Mouse (Mus musculus): Measurements from ENCODE around the gene 3830417A13Rik.

The 3830417A13Rik gene

DNA sequence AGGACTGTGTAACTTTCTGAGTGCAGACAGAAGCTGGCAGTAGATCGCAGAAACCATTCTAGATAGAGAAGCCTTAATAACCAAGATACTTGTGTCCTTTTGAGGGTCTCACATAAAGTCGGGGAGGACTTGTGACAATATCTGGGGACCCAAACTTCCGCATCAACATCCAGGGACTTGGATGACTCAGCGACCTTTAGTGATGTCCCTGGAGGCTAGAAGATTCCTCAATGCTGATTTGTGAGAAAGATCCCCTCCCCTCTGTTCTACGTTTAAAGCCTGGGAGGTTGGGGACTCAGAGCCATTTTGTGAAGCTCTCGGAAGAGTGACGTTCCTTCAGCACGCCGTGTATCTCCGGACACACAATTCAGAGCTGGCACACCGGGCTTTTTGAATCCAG, at the start of gene 3830417A13Rik:
TSS of gene 3830417A13Rik (plus strand) at position 301 of the 400 bp plus-strand sequence.
- 95% methylated on average over 11 of the region's 11 CpGs for WGBS

DNA sequence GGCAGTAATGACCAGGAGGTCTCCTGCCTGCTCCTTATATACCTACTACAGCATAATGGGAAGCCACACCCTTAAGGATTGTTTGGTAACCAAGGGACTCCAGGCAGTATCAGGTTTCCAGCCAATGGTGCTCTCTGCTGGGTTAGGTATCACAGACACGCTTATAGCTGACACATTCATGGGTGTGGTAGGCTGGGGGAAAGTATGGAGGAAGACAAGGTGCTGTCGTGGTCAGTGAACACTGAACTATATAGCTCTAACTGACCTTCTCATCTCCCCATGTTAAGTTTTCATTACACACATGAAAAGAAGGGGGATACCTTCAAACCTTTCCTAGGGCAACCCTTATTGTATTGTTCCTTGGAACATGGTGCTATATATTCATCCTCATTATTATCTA, 21.2 kb upstream of the 3830417A13Rik start, which contains the start of gene Gm6760:
TSS of gene Gm6760 (minus strand) at position 101 of the 400 bp plus-strand sequence.
- 93% methylated on average over 2 of the region's 2 CpGs for WGBS
